Mouse (Mus musculus): ENCODE measurements around the gene Gm29797. TPM values are rescaled to one million over a fixed set of nuclear protein-coding genes. Genes with fewer than 3 reads are reported as not detected.

The Gm29797 gene
- polyA plus RNA-seq, 1 experiment from 2014 or later, result not detected

DNA sequence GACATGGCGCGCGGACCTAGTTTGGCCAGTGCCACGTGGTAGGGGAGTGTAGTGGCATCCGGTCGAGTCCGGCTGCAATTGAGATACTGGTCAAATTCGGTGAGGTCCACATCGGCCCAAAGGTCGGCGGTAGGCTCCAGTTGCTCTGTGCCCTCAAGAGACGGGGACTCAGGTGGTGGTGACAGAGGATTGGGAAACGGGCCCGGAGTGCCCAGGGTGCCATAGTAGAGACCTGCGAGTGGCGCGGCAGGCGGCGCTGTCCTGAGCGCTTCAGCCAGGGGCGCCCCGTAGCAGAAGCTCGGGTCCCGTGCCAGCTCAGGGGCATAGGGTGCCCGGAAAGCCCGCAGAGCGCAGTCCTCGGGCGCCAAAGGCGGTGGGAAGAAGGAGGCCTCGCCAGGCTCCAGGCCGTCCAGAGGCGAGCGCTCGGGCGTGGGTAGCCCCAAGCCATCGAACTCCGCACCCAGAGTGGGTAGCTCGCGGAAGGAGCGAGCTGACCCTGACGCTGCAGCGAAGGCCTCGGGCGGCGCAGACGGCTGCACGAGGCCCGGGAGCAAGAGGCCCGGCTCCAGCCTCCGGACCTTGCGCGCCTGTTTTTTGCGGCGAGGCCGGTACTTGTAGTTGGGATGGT is 13.6 kb downstream of the Gm29797 start:
- WGBS, result 4% methylated on average over 54 of the region's 56 CpGs

DNA sequence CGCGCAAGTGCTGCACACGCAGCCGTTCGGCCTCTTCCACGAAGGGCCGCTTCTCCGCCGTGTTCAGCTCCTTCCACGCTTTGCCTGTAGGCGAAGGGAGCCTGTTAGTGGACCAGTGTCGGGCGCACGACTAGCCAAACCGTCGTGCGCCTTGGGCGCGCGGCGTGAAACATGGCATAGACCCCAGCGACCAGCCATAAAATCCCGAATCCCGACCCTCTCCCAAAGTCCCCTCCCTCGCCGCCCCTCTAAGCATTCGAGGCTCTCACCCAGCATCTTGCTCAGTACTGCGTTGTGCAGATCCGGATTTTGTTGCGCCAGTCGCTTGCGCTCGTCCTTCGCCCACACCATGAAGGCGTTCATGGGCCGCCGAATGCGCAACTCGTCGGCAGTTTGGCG is 14.1 kb downstream of the Gm29797 start:
- Histone ChIP-seq H3K9ac (ENCODE audit: low read length) (peak overlapping the region; percentile 62), H3K4me2 (ENCODE audit: low read depth, low read length) (peak overlapping the region; percentile 70), H3K36me3 (ENCODE audit: control insufficient read depth, insufficient read depth, low read length) (no peaks in the 10 kb centered on the region), H3K4me3 (replicated peaks; ENCODE audit: low read length) (peak overlapping the region; percentile 50), H3K27me3 (ENCODE audit: control insufficient read depth, insufficient read depth, low read length) (peaks cover 66% of the 10 kb centered on the region), H3K27ac (ENCODE audit: low read length) (peak overlapping the region; percentile 17; the same call in 1 of the 2 replicates), H3K9me3 (replicated peaks; ENCODE audit: control insufficient read depth, low read length) (no peaks in the 10 kb centered on the region), H3K4me1 (ENCODE audit: control insufficient read depth, insufficient read depth, low read length) (peaks cover 10% of the 10 kb centered on the region)
- ATAC-seq (ENCODE audit: insufficient read depth, low FRiP score), result no peak
- 2% methylated on average over 41 of the region's 41 CpGs for WGBS

More for the DNA sequence above, 13.6 kb downstream of the Gm29797 start:
- Histone ChIP-seq H3K9me3 (replicated peaks; ENCODE audit: control insufficient read depth, low read length) (no peaks in the 10 kb centered on the region), H3K4me1 (ENCODE audit: control insufficient read depth, insufficient read depth, low read length) (peaks cover 10% of the 10 kb centered on the region), H3K36me3 (ENCODE audit: control insufficient read depth, insufficient read depth, low read length) (no peaks in the 10 kb centered on the region), H3K4me3 (replicated peaks; ENCODE audit: low read length) (peak overlapping the region; percentile 50), H3K27ac (ENCODE audit: low read length) (peak overlapping the region; percentile 17; the same call in 1 of the 2 replicates), H3K9ac (ENCODE audit: low read length) (peak overlapping the region; percentile 62), H3K4me2 (ENCODE audit: low read depth, low read length) (peak overlapping the region; percentile 70), H3K27me3 (ENCODE audit: control insufficient read depth, insufficient read depth, low read length) (peaks cover 66% of the 10 kb centered on the region)
- no peak for ATAC-seq (ENCODE audit: insufficient read depth, low FRiP score)

DNA sequence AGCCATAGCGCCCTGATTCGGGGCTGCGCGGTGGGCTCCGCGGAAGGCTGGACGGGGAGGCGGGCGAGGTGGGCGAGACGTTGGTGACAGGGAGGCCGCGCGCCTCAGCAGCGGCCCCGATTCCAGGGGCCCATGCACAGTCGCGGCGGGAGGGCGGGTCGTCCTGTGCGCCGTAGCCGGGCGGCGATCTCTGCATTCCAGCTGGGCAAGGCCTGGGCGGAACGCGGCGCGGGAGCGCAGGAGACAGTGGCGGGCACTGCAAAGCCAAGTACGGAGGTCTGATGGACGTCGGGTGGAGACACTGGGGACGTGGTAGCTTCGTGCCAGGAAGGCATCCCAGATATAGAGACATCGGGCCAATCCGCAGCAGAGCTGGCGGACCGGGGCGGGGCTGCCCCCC is 14.5 kb downstream of the Gm29797 start, which contains the start of gene Sox18:
TSS of gene Sox18 (minus strand) at position 315 of the 400 bp plus-strand sequence.
- Histone ChIP-seq H3K4me1 (ENCODE audit: control insufficient read depth, insufficient read depth, low read length) (peaks cover 10% of the 10 kb centered on the region), H3K36me3 (ENCODE audit: control insufficient read depth, insufficient read depth, low read length) (no peaks in the 10 kb centered on the region), H3K9ac (ENCODE audit: low read length) (peak within 1 kb of the TSS; percentile 62), H3K27me3 (ENCODE audit: control insufficient read depth, insufficient read depth, low read length) (peaks cover 66% of the 10 kb centered on the region), H3K4me3 (replicated peaks; ENCODE audit: low read length) (peak within 1 kb of the TSS; percentile 50), H3K27ac (ENCODE audit: low read length) (peak within 1 kb of the TSS; percentile 17; the same call in 1 of the 2 replicates), H3K9me3 (replicated peaks; ENCODE audit: control insufficient read depth, low read length) (no peaks in the 10 kb centered on the region), H3K4me2 (ENCODE audit: low read depth, low read length) (peak within 1 kb of the TSS; percentile 70)
- WGBS, result under 1% methylated on average over 43 of the region's 43 CpGs
- ATAC-seq (ENCODE audit: insufficient read depth, low FRiP score), result peak; percentile 38; the same call in 1 of the 2 replicates

DNA sequence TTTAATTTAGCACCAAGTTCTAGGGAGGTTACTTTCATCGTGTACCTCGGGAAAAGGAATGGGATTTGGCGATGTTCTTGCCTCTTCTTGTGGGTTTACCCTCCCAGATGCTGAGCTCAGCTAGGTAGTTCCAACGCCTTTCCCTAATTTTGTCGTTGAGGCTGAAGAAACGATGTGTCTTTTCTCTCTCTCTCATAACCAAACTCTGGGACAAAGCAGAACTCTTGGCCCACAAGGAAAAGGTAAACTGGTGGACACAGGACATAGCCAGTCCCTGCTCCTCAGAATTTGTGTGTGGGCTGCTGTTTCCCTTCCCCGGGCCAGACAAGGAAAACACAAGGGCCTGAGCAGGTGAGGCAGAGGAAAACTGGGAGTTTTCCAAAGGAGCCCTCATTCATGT is 15.2 kb downstream of the Gm29797 start:
- no peak for ATAC-seq (ENCODE audit: insufficient read depth, low FRiP score)
- Histone ChIP-seq H3K4me2 (ENCODE audit: low read depth, low read length) (peak overlapping the region; percentile 70; the same call in 1 of the 2 replicates), H3K9me3 (replicated peaks; ENCODE audit: control insufficient read depth, low read length) (no peaks in the 10 kb centered on the region), H3K27ac (ENCODE audit: low read length) (no peak overlapping the region), H3K36me3 (ENCODE audit: control insufficient read depth, insufficient read depth, low read length) (no peaks in the 10 kb centered on the region), H3K4me1 (ENCODE audit: control insufficient read depth, insufficient read depth, low read length) (peaks cover 10% of the 10 kb centered on the region), H3K4me3 (replicated peaks; ENCODE audit: low read length) (0 out of 2 replicates have a peak overlapping the region, but pooled peaks have one; percentile 50), H3K9ac (ENCODE audit: low read length) (no peak overlapping the region), H3K27me3 (ENCODE audit: control insufficient read depth, insufficient read depth, low read length) (peaks cover 66% of the 10 kb centered on the region)
- 28% methylated on average over 7 of the region's 7 CpGs for WGBS

DNA sequence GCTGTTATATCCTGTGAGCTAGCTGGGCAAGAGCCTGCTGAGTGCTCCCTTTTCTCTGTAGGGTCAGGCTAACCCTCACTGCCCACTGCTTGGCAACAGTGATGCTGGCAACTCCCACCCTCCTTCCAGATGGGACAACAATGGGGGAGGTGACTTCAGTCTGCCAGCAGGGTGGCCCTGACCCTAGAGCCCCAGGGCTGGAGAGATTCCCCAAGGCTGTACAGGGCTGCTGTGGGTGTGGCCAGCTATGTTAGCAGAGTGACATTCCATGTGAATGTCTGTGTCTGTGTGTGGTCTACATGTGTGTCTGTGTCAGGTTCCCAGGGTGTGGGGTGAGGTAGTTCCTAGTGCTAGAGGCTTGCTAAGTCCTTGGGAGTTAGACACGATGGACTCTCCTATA is 16.7 kb downstream of the Gm29797 start:
- no peak overlapping the region for H3K4me2 ChIP-seq (ENCODE audit: low read depth, low read length)

DNA sequence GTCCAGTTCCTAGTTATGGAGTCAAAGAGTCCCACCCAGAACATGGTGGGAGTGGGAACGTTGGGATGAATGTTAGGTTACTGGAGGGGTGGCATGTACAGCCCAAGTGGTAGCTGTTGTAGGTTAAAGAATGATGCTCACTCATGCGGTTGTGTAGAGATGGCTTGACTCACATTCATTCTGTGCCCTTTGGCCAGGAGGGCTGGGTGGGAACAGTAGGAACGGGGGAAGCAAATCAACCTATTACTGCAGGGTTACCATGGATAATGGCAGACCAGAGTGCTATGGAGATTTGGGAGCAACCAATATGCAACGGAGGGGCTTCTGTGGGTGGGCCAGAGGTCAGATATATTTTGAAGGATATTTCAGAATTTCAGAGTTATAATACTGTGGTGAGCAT is 18.1 kb downstream of the Gm29797 start:
- Histone ChIP-seq H3K9ac (ENCODE audit: low read length) (no peak overlapping the region), H3K27me3 (ENCODE audit: control insufficient read depth, insufficient read depth, low read length) (peaks cover 42% of the 10 kb centered on the region), H3K36me3 (ENCODE audit: control insufficient read depth, insufficient read depth, low read length) (no peaks in the 10 kb centered on the region), H3K4me3 (replicated peaks; ENCODE audit: low read length) (no peak overlapping the region), H3K4me2 (ENCODE audit: low read depth, low read length) (no peak overlapping the region), H3K9me3 (replicated peaks; ENCODE audit: control insufficient read depth, low read length) (no peaks in the 10 kb centered on the region), H3K4me1 (ENCODE audit: control insufficient read depth, insufficient read depth, low read length) (peaks cover 14% of the 10 kb centered on the region), H3K27ac (ENCODE audit: low read length) (no peak overlapping the region)
- 69% methylated on average over 4 of the region's 4 CpGs for WGBS
- no peak for ATAC-seq (ENCODE audit: insufficient read depth, low FRiP score)

More for the DNA sequence above, 16.7 kb downstream of the Gm29797 start:
- Histone ChIP-seq H3K9me3 (replicated peaks; ENCODE audit: control insufficient read depth, low read length) (no peaks in the 10 kb centered on the region), H3K9ac (ENCODE audit: low read length) (no peak overlapping the region), H3K4me1 (ENCODE audit: control insufficient read depth, insufficient read depth, low read length) (peaks cover 10% of the 10 kb centered on the region), H3K27ac (ENCODE audit: low read length) (no peak overlapping the region), H3K4me3 (replicated peaks; ENCODE audit: low read length) (no peak overlapping the region), H3K36me3 (ENCODE audit: control insufficient read depth, insufficient read depth, low read length) (no peaks in the 10 kb centered on the region), H3K27me3 (ENCODE audit: control insufficient read depth, insufficient read depth, low read length) (peaks cover 57% of the 10 kb centered on the region)
- ATAC-seq (ENCODE audit: insufficient read depth, low FRiP score), result no peak
- 52% methylated on average over 1 of the region's 1 CpGs for WGBS

DNA sequence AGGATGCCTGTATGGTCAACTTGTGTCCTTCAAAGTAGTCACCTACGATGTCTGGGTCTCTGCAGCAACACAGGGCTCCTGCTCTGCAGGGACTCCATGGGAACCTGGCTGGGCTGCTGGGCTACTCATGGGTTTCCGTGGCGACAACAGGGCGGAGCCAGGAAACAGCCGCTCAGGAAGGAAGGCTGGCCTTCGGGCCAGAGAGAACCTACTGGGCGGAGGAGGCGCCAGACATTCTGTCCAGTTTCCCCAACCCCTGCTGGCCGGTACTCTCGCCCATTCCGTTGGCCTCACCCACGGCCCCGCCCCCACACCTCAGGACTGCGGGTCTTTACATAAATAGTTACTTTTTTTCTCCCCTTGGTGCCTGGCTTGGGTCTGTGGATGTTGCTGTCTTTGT is 18.6 kb downstream of the Gm29797 start:
- no peaks in the 10 kb centered on the region for H3K9me3 ChIP-seq (replicated peaks; ENCODE audit: control insufficient read depth, low read length)
- 5% methylated on average over 14 of the region's 14 CpGs for WGBS
- peak overlapping the region; percentile 33; the same call in 1 of the 2 replicates for H3K9ac ChIP-seq (ENCODE audit: low read length)
- H3K27me3 ChIP-seq (ENCODE audit: control insufficient read depth, insufficient read depth, low read length), result peaks cover 37% of the 10 kb centered on the region
- H3K36me3 ChIP-seq (ENCODE audit: control insufficient read depth, insufficient read depth, low read length), result no peaks in the 10 kb centered on the region
- H3K4me2 ChIP-seq (ENCODE audit: low read depth, low read length), result peak overlapping the region; percentile 34
- H3K27ac ChIP-seq (ENCODE audit: low read length), result no peak overlapping the region
- peaks cover 14% of the 10 kb centered on the region for H3K4me1 ChIP-seq (ENCODE audit: control insufficient read depth, insufficient read depth, low read length)
- ATAC-seq (ENCODE audit: insufficient read depth, low FRiP score), result no peak
- H3K4me3 ChIP-seq (replicated peaks; ENCODE audit: low read length), result no peak overlapping the region

DNA sequence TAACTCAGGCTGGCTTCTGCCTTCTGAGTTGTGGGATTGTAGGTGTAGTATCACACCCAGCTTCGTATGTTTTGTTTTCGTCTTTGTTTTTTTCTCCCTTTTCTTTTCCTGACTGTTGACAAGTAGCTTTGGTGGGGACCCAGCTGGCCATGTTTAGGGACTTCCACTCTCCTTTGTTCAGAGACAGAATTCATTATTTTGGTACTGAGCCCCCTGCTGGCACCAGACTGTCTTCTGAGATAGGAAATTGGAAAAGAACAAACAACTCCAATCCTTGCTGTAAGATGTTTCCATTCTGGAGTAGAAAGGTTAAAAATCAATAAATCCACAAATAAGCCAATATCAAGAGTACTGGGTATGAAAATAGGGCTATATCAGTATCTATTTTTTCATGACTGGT is 19.6 kb downstream of the Gm29797 start:
- H3K9ac ChIP-seq (ENCODE audit: low read length), result no peak overlapping the region
- no peak overlapping the region for H3K4me2 ChIP-seq (ENCODE audit: low read depth, low read length)
- H3K9me3 ChIP-seq (replicated peaks; ENCODE audit: control insufficient read depth, low read length), result no peaks in the 10 kb centered on the region
- no peak for ATAC-seq (ENCODE audit: insufficient read depth, low FRiP score)
- no peaks in the 10 kb centered on the region for H3K36me3 ChIP-seq (ENCODE audit: control insufficient read depth, insufficient read depth, low read length)
- peaks cover 14% of the 10 kb centered on the region for H3K4me1 ChIP-seq (ENCODE audit: control insufficient read depth, insufficient read depth, low read length)
- peaks cover 27% of the 10 kb centered on the region for H3K27me3 ChIP-seq (ENCODE audit: control insufficient read depth, insufficient read depth, low read length)
- no peak overlapping the region for H3K4me3 ChIP-seq (replicated peaks; ENCODE audit: low read length)
- H3K27ac ChIP-seq (ENCODE audit: low read length), result peak overlapping the region; percentile 42; the same call in 1 of the 2 replicates
- 63% methylated on average over 2 of the region's 2 CpGs for whole genome bisulfite sequencing

DNA sequence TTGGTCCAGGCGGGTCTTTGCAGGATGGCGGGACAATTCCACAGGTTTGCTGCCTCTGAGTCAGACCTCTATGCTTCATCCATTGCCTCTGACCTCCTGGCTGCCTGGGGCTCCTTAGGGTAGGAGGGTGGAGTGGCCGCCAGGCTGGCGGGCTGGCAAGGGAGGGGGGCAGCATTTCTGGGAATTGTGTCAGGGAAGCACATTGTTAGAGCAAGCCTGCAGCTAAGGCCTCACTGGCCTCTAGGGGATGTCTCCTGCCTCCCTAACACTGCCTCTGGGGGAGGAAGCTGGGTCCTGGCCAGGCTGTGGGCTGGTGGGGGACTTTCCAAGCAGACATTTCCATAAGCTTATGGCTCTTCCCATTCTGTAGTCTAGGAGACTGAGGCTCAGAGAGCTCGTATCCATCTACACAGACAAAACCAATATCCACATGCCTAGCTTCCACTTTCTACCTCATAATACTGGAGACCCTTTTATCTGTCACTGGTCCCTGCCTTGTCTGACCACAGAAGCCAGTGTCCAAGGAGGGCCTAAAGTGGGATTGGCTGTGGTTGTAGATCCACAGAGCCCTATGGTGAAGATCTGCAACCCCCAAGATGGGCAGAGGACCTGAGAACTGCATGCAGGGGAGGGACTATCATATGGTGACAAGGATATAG is 20.4 kb downstream of the Gm29797 start:
- WGBS, result 62% methylated on average over 5 of the region's 5 CpGs
- Histone ChIP-seq H3K4me3 (replicated peaks; ENCODE audit: low read length) (no peak overlapping the region), H3K27ac (ENCODE audit: low read length) (peak overlapping the region; percentile 59), H3K4me2 (ENCODE audit: low read depth, low read length) (no peak overlapping the region), H3K27me3 (ENCODE audit: control insufficient read depth, insufficient read depth, low read length) (peaks cover 19% of the 10 kb centered on the region), H3K36me3 (ENCODE audit: control insufficient read depth, insufficient read depth, low read length) (no peaks in the 10 kb centered on the region), H3K9ac (ENCODE audit: low read length) (0 out of 2 replicates have a peak overlapping the region, but pooled peaks have one; percentile 18), H3K9me3 (replicated peaks; ENCODE audit: control insufficient read depth, low read length) (no peaks in the 10 kb centered on the region), H3K4me1 (ENCODE audit: control insufficient read depth, insufficient read depth, low read length) (peaks cover 16% of the 10 kb centered on the region)
- no peak for ATAC-seq (ENCODE audit: insufficient read depth, low FRiP score)
